Mouse (Mus musculus): ENCODE measurements around the gene Krt6a. TPM values are rescaled to one million over a fixed set of nuclear protein-coding genes. Genes with fewer than 3 reads are reported as not detected.

Gene Krt6a
- not detected in 2 replicates for polyA plus RNA-seq (2014; fragmentation: Nextera tagmentation; extraction: Ambion mirVana)

DNA sequence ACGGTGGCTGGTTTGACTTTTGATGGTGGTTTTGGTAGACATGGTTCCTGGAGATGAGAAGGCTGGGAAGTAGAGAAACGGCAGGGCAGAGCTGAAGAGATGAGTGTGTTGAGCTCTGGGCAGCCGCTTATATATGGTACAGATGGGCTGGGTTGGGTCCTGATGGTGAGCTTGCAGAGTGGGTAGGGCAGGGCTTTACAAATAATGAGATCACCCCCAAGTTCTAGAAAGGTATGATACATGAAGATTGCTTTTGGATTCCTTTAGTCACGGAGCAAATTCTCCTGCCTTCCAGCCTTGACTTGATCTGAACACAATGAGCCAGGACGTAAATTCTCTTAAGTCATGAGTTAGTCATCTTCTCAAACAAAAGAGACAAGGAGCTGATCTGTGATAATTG is at the start of gene Krt6a:
Gene Krt6a, minus strand, starts transcription at position 101 of the 400 bp plus-strand sequence.
- WGBS (ENCODE audit: insufficient replicate concordance): 77% methylated on average over 5 of the region's 5 CpGs

DNA sequence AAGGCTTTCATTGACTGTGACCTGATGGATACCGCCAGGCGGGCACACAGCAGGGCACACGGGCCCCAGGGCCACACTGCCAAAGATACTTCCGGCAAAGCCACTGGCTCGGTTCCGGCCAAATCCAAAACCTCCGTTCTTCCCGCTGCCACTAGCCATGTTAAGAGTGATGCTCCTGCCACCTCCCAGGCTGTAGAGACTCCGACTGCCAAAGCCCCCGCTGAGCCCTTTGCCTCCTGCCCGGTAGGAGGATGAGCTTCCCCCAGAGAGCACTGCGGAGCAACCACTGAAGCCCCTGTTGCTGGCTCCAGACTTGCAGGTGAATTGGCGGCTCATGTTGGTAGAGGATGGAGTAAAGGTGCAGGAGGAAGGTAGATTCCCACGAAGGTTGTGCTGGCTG is 48.6 kb upstream of the Krt6a start, which contains the start of gene Krt71:
Gene Krt71, minus strand, starts transcription at position 399 of the 400 bp plus-strand sequence.
- WGBS (ENCODE audit: insufficient replicate concordance): 53% methylated on average over 14 of the region's 14 CpGs
- no peak within 1 kb of the TSS for H3K4me2 ChIP-seq
- no peak within 1 kb of the TSS for H3K9ac ChIP-seq (ENCODE audit: low read depth, low read length)
- peaks cover 12% of the 10 kb centered on the region; the same call in 1 of the 2 replicates for H3K27me3 ChIP-seq (ENCODE audit: control insufficient read depth, insufficient read depth, low read length)
- no peak within 1 kb of the TSS for H3K27ac ChIP-seq (ENCODE audit: low read depth, low read length)
- H3K4me3 ChIP-seq (ENCODE audit: low read depth, low read length): no peak within 1 kb of the TSS
- H3K4me1 ChIP-seq (ENCODE audit: control insufficient read depth, insufficient read depth, low read length): no peaks in the 10 kb centered on the region
- no peaks in the 10 kb centered on the region for H3K9me3 ChIP-seq (replicated peaks; ENCODE audit: control insufficient read depth, low read length)
- ATAC-seq (replicated peaks; ENCODE audit: insufficient number of reproducible peaks, low FRiP score, low TSS enrichment): no peak
- H3K36me3 ChIP-seq (ENCODE audit: control insufficient read depth, insufficient read depth, low read length): no peaks in the 10 kb centered on the region

More for the DNA sequence above, at the start of gene Krt6a:
- Histone ChIP-seq H3K4me1 (ENCODE audit: control insufficient read depth, insufficient read depth, low read length) (no peaks in the 10 kb centered on the region), H3K4me3 (ENCODE audit: low read depth, low read length) (no peak within 1 kb of the TSS), H3K36me3 (ENCODE audit: control insufficient read depth, insufficient read depth, low read length) (no peaks in the 10 kb centered on the region), H3K27me3 (ENCODE audit: control insufficient read depth, insufficient read depth, low read length) (0 out of 2 replicates have a peak, but pooled peaks cover 3% of the 10 kb centered on the region), H3K9me3 (replicated peaks; ENCODE audit: control insufficient read depth, low read length) (no peaks in the 10 kb centered on the region), H3K9ac (ENCODE audit: low read depth, low read length) (no peak within 1 kb of the TSS), H3K4me2 (no peak within 1 kb of the TSS), H3K27ac (ENCODE audit: low read depth, low read length) (no peak within 1 kb of the TSS)
- ATAC-seq (replicated peaks; ENCODE audit: insufficient number of reproducible peaks, low FRiP score, low TSS enrichment): no peak

DNA sequence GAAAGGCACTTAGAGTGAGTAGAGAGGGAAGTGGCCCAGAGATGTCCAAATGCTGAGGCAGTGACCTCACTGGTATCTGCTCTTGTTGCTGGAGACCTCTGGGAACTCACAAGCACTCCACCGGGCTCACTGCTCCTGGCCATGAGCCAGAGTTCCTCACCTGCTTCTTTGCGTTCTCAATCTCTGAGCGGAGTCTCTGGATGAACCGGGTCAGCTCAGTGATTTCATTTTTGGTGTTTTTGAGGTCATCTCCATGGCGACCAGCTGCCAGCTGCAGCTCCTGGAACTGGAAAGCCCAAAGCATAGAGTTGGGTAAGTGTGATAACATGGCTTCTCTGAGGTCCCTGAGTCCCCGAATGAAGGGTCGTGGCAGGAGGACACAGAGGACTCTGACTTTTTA is 43.7 kb upstream of the Krt6a start:
- no peaks in the 10 kb centered on the region for H3K4me1 ChIP-seq (ENCODE audit: control insufficient read depth, insufficient read depth, low read length)
- H3K4me2 ChIP-seq: no peak overlapping the region
- H3K9me3 ChIP-seq (replicated peaks; ENCODE audit: control insufficient read depth, low read length): no peaks in the 10 kb centered on the region
- peaks cover 10% of the 10 kb centered on the region for H3K27me3 ChIP-seq (ENCODE audit: control insufficient read depth, insufficient read depth, low read length)
- no peak overlapping the region for H3K4me3 ChIP-seq (ENCODE audit: low read depth, low read length)
- H3K9ac ChIP-seq (ENCODE audit: low read depth, low read length): no peak overlapping the region
- no peaks in the 10 kb centered on the region for H3K36me3 ChIP-seq (ENCODE audit: control insufficient read depth, insufficient read depth, low read length)
- no peak overlapping the region for H3K27ac ChIP-seq (ENCODE audit: low read depth, low read length)
- 73% methylated on average over 7 of the region's 7 CpGs for WGBS (ENCODE audit: insufficient replicate concordance)
- ATAC-seq (replicated peaks; ENCODE audit: insufficient number of reproducible peaks, low FRiP score, low TSS enrichment): no peak

DNA sequence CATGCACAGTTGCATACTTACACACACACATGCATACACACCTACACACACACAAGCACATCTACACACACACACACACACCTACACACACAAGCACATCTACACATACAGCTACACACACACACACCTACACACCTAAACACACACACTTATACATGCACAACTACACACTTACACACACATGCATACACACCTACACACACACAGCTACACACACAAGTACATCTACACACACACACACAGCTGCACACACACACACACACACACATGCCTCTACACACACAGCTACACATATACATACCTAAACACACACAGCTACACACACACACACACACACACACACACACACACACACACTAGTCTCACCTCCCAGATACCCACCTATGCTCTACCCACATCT is 36.5 kb upstream of the Krt6a start:
- Histone ChIP-seq H3K9me3 (replicated peaks; ENCODE audit: control insufficient read depth, low read length) (no peaks in the 10 kb centered on the region), H3K4me1 (ENCODE audit: control insufficient read depth, insufficient read depth, low read length) (no peaks in the 10 kb centered on the region), H3K9ac (ENCODE audit: low read depth, low read length) (no peak overlapping the region), H3K27me3 (ENCODE audit: control insufficient read depth, insufficient read depth, low read length) (no peaks in the 10 kb centered on the region), H3K4me2 (no peak overlapping the region), H3K27ac (ENCODE audit: low read depth, low read length) (no peak overlapping the region), H3K36me3 (ENCODE audit: control insufficient read depth, insufficient read depth, low read length) (no peaks in the 10 kb centered on the region), H3K4me3 (ENCODE audit: low read depth, low read length) (no peak overlapping the region)
- no peak for ATAC-seq (replicated peaks; ENCODE audit: insufficient number of reproducible peaks, low FRiP score, low TSS enrichment)

DNA sequence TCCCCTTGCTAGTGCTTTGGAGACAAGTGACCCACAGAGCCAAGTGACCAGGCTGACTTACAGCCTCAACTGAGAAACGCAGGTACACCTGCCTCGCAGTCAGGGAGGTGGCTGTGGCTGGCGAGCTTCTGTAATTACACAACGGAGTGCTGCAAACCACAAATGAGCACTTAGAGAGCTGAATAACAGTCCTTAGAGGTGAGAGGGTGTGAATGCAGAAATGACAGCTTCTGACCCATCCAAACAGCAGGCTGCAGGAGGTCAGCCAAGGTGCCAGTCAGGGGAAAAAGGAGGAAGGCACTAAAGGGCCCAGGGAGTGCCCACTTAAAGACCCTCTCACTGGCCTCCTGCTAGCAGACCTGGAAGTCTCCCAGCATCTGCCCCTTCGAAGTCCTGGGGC is 30.6 kb upstream of the Krt6a start:
- Histone ChIP-seq H3K9ac (ENCODE audit: low read depth, low read length) (no peak overlapping the region), H3K9me3 (replicated peaks; ENCODE audit: control insufficient read depth, low read length) (no peaks in the 10 kb centered on the region), H3K27ac (ENCODE audit: low read depth, low read length) (no peak overlapping the region), H3K4me1 (ENCODE audit: control insufficient read depth, insufficient read depth, low read length) (no peaks in the 10 kb centered on the region), H3K4me2 (no peak overlapping the region), H3K27me3 (ENCODE audit: control insufficient read depth, insufficient read depth, low read length) (0 out of 2 replicates have a peak, but pooled peaks cover 6% of the 10 kb centered on the region), H3K36me3 (ENCODE audit: control insufficient read depth, insufficient read depth, low read length) (no peaks in the 10 kb centered on the region), H3K4me3 (ENCODE audit: low read depth, low read length) (no peak overlapping the region)
- ATAC-seq (replicated peaks; ENCODE audit: insufficient number of reproducible peaks, low FRiP score, low TSS enrichment): no peak
- WGBS (ENCODE audit: insufficient replicate concordance): 41% methylated on average over 5 of the region's 5 CpGs

DNA sequence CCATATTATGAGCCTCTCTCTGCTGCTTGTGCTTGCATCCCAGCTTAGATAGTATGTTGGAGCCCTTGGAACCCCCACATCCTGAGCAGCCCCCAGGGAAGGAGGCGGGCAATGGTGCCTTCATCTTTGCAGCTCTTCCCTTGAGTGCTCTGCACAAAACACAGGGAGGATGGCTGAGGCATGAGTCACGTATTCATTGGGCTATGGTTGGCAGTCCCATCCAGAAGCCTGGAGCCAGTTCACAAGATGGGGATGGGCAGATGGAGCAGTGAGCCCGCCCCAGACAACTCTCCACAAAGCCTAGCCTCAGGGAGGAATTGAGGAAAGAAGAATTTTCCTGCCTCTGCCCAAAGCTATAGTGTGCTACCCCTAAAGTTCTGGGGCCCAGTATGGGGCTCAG is 21.7 kb upstream of the Krt6a start:
- Histone ChIP-seq H3K27me3 (ENCODE audit: control insufficient read depth, insufficient read depth, low read length) (no peaks in the 10 kb centered on the region; the same call in 1 of the 2 replicates), H3K9me3 (replicated peaks; ENCODE audit: control insufficient read depth, low read length) (no peaks in the 10 kb centered on the region), H3K4me2 (no peak overlapping the region), H3K36me3 (ENCODE audit: control insufficient read depth, insufficient read depth, low read length) (no peaks in the 10 kb centered on the region), H3K27ac (ENCODE audit: low read depth, low read length) (no peak overlapping the region), H3K4me3 (ENCODE audit: low read depth, low read length) (no peak overlapping the region), H3K4me1 (ENCODE audit: control insufficient read depth, insufficient read depth, low read length) (no peaks in the 10 kb centered on the region), H3K9ac (ENCODE audit: low read depth, low read length) (no peak overlapping the region)
- 67% methylated on average over 3 of the region's 3 CpGs for WGBS (ENCODE audit: insufficient replicate concordance)
- ATAC-seq (replicated peaks; ENCODE audit: insufficient number of reproducible peaks, low FRiP score, low TSS enrichment): no peak

DNA sequence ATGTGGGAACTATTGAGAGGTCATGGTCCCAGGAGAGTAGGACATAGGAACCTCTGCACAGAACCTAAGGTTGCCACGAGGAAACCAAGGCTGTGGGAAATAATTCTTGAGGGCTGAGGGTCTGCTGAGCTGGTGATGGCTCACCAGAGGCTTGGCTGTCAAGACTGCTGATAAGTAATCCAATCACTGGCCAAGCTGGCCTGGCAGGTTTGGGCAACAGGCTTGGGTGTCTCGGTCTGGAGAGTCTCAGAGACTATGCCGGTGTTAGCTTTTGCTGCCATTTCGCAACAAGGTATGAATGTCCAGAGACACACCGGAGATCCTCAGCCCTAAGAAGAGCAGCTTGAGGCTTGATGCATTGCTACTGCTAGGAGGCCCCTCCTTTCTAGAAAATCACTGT is 20.2 kb upstream of the Krt6a start:
- H3K4me1 ChIP-seq (ENCODE audit: control insufficient read depth, insufficient read depth, low read length): no peaks in the 10 kb centered on the region
- H3K9ac ChIP-seq (ENCODE audit: low read depth, low read length): no peak overlapping the region
- H3K4me2 ChIP-seq: no peak overlapping the region
- no peaks in the 10 kb centered on the region for H3K36me3 ChIP-seq (ENCODE audit: control insufficient read depth, insufficient read depth, low read length)
- H3K27ac ChIP-seq (ENCODE audit: low read depth, low read length): no peak overlapping the region
- no peaks in the 10 kb centered on the region; the same call in 1 of the 2 replicates for H3K27me3 ChIP-seq (ENCODE audit: control insufficient read depth, insufficient read depth, low read length)
- H3K4me3 ChIP-seq (ENCODE audit: low read depth, low read length): no peak overlapping the region
- 65% methylated on average over 5 of the region's 5 CpGs for WGBS (ENCODE audit: insufficient replicate concordance)
- ATAC-seq (replicated peaks; ENCODE audit: insufficient number of reproducible peaks, low FRiP score, low TSS enrichment): no peak
- H3K9me3 ChIP-seq (replicated peaks; ENCODE audit: control insufficient read depth, low read length): no peaks in the 10 kb centered on the region

DNA sequence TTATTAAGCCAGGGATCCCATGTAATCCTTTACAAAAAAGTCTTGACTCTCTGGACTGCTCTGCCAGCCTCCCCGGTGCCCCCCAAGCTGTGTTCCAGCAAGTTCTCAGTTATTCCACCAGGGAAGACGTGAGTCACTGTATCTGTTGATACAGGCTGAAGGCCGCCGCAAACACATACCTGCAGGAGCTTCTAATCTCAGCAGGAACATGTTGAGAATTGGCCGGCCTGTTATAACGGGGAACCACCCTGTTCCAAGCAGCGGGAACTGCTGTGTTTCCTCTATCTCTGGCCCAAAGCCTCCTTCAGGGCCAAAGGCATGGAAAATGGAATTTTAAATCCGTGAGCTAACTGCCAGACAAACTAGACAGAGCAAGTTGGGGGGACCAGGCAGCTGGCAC is 19.6 kb upstream of the Krt6a start:
- ATAC-seq (replicated peaks; ENCODE audit: insufficient number of reproducible peaks, low FRiP score, low TSS enrichment): no peak
- Histone ChIP-seq H3K4me1 (ENCODE audit: control insufficient read depth, insufficient read depth, low read length) (no peaks in the 10 kb centered on the region), H3K27me3 (ENCODE audit: control insufficient read depth, insufficient read depth, low read length) (no peaks in the 10 kb centered on the region; the same call in 1 of the 2 replicates), H3K4me3 (ENCODE audit: low read depth, low read length) (no peak overlapping the region), H3K27ac (ENCODE audit: low read depth, low read length) (no peak overlapping the region), H3K9me3 (replicated peaks; ENCODE audit: control insufficient read depth, low read length) (no peaks in the 10 kb centered on the region), H3K4me2 (no peak overlapping the region), H3K36me3 (ENCODE audit: control insufficient read depth, insufficient read depth, low read length) (no peaks in the 10 kb centered on the region), H3K9ac (ENCODE audit: low read depth, low read length) (no peak overlapping the region)
- 59% methylated on average over 8 of the region's 8 CpGs for WGBS (ENCODE audit: insufficient replicate concordance)

DNA sequence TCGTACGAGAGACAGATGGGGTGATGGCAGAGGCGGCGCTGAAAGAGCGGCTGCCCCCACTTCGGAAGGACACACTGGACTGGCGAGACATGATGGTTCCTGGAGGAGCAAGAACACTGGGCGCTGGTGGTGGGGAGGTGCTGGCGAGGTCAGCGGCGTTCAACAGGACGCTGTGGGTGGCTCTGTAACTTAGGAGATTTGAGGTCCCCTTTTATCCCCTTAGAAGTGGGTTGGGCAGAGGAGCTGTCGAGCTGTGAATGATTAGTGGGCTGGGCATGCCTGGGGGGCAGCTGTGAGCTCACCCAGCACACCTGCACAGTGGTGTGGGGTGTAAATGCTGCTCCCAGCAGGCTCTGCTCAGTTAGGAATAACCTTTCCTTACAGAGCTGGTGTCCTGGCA is 18.6 kb upstream of the Krt6a start, which contains the start of gene Krt5:
Gene Krt5, minus strand, starts transcription at position 179 of the 400 bp plus-strand sequence.
- no peak within 1 kb of the TSS for H3K4me3 ChIP-seq (ENCODE audit: low read depth, low read length)
- no peaks in the 10 kb centered on the region for H3K36me3 ChIP-seq (ENCODE audit: control insufficient read depth, insufficient read depth, low read length)
- H3K27ac ChIP-seq (ENCODE audit: low read depth, low read length): no peak within 1 kb of the TSS
- WGBS (ENCODE audit: insufficient replicate concordance): 58% methylated on average over 13 of the region's 13 CpGs
- H3K27me3 ChIP-seq (ENCODE audit: control insufficient read depth, insufficient read depth, low read length): peaks cover 2% of the 10 kb centered on the region; the same call in 1 of the 2 replicates
- no peak for ATAC-seq (replicated peaks; ENCODE audit: insufficient number of reproducible peaks, low FRiP score, low TSS enrichment)
- no peaks in the 10 kb centered on the region for H3K4me1 ChIP-seq (ENCODE audit: control insufficient read depth, insufficient read depth, low read length)
- no peak within 1 kb of the TSS for H3K4me2 ChIP-seq
- no peak within 1 kb of the TSS for H3K9ac ChIP-seq (ENCODE audit: low read depth, low read length)
- H3K9me3 ChIP-seq (replicated peaks; ENCODE audit: control insufficient read depth, low read length): no peaks in the 10 kb centered on the region
